In the genomic region with DNA sequence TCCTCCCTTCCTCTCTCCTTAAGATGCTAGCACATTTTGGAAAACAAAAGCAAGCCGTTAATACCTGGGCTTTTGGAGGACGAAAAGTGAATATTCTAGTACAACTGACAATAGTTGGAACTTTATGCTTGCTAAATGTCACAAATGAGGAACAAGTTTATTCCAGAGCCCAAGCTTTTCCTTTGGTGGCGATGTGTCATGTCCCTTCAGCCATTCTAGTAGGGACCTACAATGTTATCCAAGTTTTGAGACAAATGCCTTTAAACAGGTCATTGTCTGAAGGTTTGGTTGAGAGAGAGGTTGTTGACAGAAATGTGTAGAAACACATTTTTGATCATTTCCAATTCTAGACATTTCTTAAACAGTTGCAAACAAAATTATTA, we compare ENCODE assay signal across 8 mouse cellular contexts. TPM values are rescaled to one million over a fixed set of nuclear protein-coding genes. Genes with fewer than 3 reads are reported as not detected.
DNase-seq lines count a peak whose midpoint lies in the region; ATAC-seq and TF ChIP-seq lines count a peak whose summit lies in the region.

No protein-coding gene starts in this region.

- no peak for ATAC-seq in kidney, embryonic 16.5 days (ENCODE audit: low FRiP score, low TSS enrichment)
- no peak for ATAC-seq in embryonic facial prominence, embryonic 15.5 days (ENCODE audit: insufficient number of reproducible peaks, low FRiP score, low TSS enrichment, low read depth)
- no peak for ATAC-seq in intestine, embryonic 14.5 days (replicated peaks; ENCODE audit: low FRiP score, low TSS enrichment, low read depth)
- no peak for ATAC-seq in midbrain, postnatal 0 days (ENCODE audit: low FRiP score)

- peak overlapping the region; percentile 95 for H3K27ac ChIP-seq in kidney, embryonic 16.5 days (ENCODE audit: low read length)
- H3K27ac ChIP-seq in embryonic facial prominence, embryonic 15.5 days (replicated peaks): peak overlapping the region; percentile 92
- H3K27ac ChIP-seq in intestine, embryonic 14.5 days (ENCODE audit: low read depth): peak overlapping the region; percentile 82
- peak overlapping the region; percentile 98 for H3K27ac ChIP-seq in midbrain, postnatal 0 days (ENCODE audit: low read depth, low read length)

- peaks cover 5% of the 10 kb centered on the region; the same call in 1 of the 2 replicates for H3K9me3 ChIP-seq in kidney, embryonic 16.5 days (ENCODE audit: low read length)
- H3K9me3 ChIP-seq in embryonic facial prominence, embryonic 15.5 days (replicated peaks): no peaks in the 10 kb centered on the region
- no peaks in the 10 kb centered on the region; the same call in 1 of the 2 replicates for H3K9me3 ChIP-seq in intestine, embryonic 14.5 days (ENCODE audit: control insufficient read depth, low read length)
- no peaks in the 10 kb centered on the region for H3K9me3 ChIP-seq in midbrain, postnatal 0 days (ENCODE audit: low read length)

- H3K36me3 ChIP-seq in kidney, embryonic 16.5 days (ENCODE audit: insufficient read depth, low read length): peaks cover 28% of the 10 kb centered on the region
- peaks cover 5% of the 10 kb centered on the region; the same call in 1 of the 2 replicates for H3K36me3 ChIP-seq in embryonic facial prominence, embryonic 15.5 days
- H3K36me3 ChIP-seq in intestine, embryonic 14.5 days (ENCODE audit: control insufficient read depth, insufficient read depth, low read length): peaks cover 14% of the 10 kb centered on the region; the same call in 1 of the 2 replicates
- 0 out of 2 replicates have a peak, but pooled peaks cover 2% of the 10 kb centered on the region for H3K36me3 ChIP-seq in midbrain, postnatal 0 days (ENCODE audit: insufficient read depth, low read length)

- peak overlapping the region; percentile 97 for H3K9ac ChIP-seq in kidney, embryonic 16.5 days (replicated peaks; ENCODE audit: low read length)
- H3K9ac ChIP-seq in embryonic facial prominence, embryonic 15.5 days: no peak overlapping the region; the same call in 1 of the 2 replicates
- peak overlapping the region; percentile 13 for H3K9ac ChIP-seq in intestine, embryonic 14.5 days (ENCODE audit: low read length)
- H3K9ac ChIP-seq in midbrain, postnatal 0 days (replicated peaks; ENCODE audit: low read length, poor library complexity, severe bottlenecking): peak overlapping the region; percentile 99

- no peak for TF ChIP-seq CTCF in midbrain, postnatal 0 days (IDR thresholded peaks at IDR 0.05)

- peaks cover 19% of the 10 kb centered on the region for H3K4me1 ChIP-seq in kidney, embryonic 16.5 days (ENCODE audit: insufficient read depth, low read length)
- H3K4me1 ChIP-seq in embryonic facial prominence, embryonic 15.5 days: peaks cover 12% of the 10 kb centered on the region; the same call in 1 of the 2 replicates
- H3K4me1 ChIP-seq in intestine, embryonic 14.5 days (replicated peaks; ENCODE audit: control insufficient read depth, insufficient read depth, low read length): peaks cover 14% of the 10 kb centered on the region
- peaks cover 6% of the 10 kb centered on the region; the same call in 1 of the 2 replicates for H3K4me1 ChIP-seq in midbrain, postnatal 0 days (ENCODE audit: insufficient read depth, low read length)

- no peaks in the 10 kb centered on the region for H3K27me3 ChIP-seq in kidney, embryonic 16.5 days (ENCODE audit: insufficient read depth, low read length)
- no peaks in the 10 kb centered on the region for H3K27me3 ChIP-seq in embryonic facial prominence, embryonic 15.5 days
- H3K27me3 ChIP-seq in intestine, embryonic 14.5 days (replicated peaks; ENCODE audit: control insufficient read depth, insufficient read depth, low read length): no peaks in the 10 kb centered on the region
- H3K27me3 ChIP-seq in midbrain, postnatal 0 days (ENCODE audit: insufficient read depth, low read length): no peaks in the 10 kb centered on the region

- peak overlapping the region; percentile 64 for H3K4me2 ChIP-seq in kidney, embryonic 16.5 days (replicated peaks; ENCODE audit: low read depth, low read length)
- peak overlapping the region; percentile 69 for H3K4me2 ChIP-seq in embryonic facial prominence, embryonic 15.5 days (replicated peaks)
- peak overlapping the region; percentile 74 for H3K4me2 ChIP-seq in intestine, embryonic 14.5 days (ENCODE audit: low read length)
- H3K4me2 ChIP-seq in midbrain, postnatal 0 days (ENCODE audit: low read depth, low read length, poor library complexity, severe bottlenecking): peak overlapping the region; percentile 86

- WGBS in kidney, embryonic 16.5 days: 18% methylated on average over 3 of the region's 3 CpGs
- WGBS in embryonic facial prominence, embryonic 15.5 days: 12% methylated on average over 3 of the region's 3 CpGs
- WGBS in intestine, embryonic 14.5 days: 28% methylated on average over 3 of the region's 3 CpGs
- WGBS in midbrain, postnatal 0 days: 28% methylated on average over 3 of the region's 3 CpGs

- peak overlapping the region; percentile 83 for H3K4me3 ChIP-seq in kidney, embryonic 16.5 days (ENCODE audit: low read length)
- H3K4me3 ChIP-seq in embryonic facial prominence, embryonic 15.5 days (replicated peaks): peak overlapping the region; percentile 76
- H3K4me3 ChIP-seq in intestine, embryonic 14.5 days (ENCODE audit: low read depth, low read length): peak overlapping the region; percentile 90
- peak overlapping the region; percentile 87 for H3K4me3 ChIP-seq in midbrain, postnatal 0 days (ENCODE audit: low read depth, low read length)

- no peak for DNase-seq in kidney, postnatal 4 days
- DNase-seq in intestine, embryonic 14.5 days (ENCODE audit: low spot score): no peak
- DNase-seq in midbrain, postnatal 0 days (ENCODE audit: low spot score): no peak
- DNase-seq in right cerebral cortex, postnatal 14 days: no peak
- DNase-seq in layer of hippocampus, adult 18-20 months (ENCODE audit: low spot score in 2 of 2): no peak
- no peak for DNase-seq in natural killer cell, adult 2 months (ENCODE audit: low spot score in 2 of 2)

RNA-seq across cellular contexts. Expression of a gene that starts 1.2 kb away (rescaled TPM):
- 15.2 and 17.4 TPM in 2 replicates for polyA plus RNA-seq in kidney, embryonic 16.5 days (2015; fragmentation: Nextera tagmentation; extraction: Ambion mirVana)
- 18.4 and 19.9 TPM in 2 replicates for polyA plus RNA-seq in embryonic facial prominence, embryonic 15.5 days (2015; fragmentation: Nextera tagmentation; extraction: Ambion mirVana)
- polyA plus RNA-seq in intestine, embryonic 14.5 days (2014; fragmentation: Nextera tagmentation; extraction: Ambion mirVana): 19.6 and 21.7 TPM in 2 replicates
- 25.8 and 29.1 TPM in 2 replicates for total RNA-seq in midbrain, postnatal 0 days (2014; rRNA removed)
- polyA plus RNA-seq in midbrain, postnatal 0 days (2015; fragmentation: Nextera tagmentation; extraction: Ambion mirVana): 4.8 and 5.2 TPM in 2 replicates
- total RNA-seq in layer of hippocampus, adult 18-20 months (2021): 10 to 100 TPM; 32.7 to 34.5 TPM

RNA-seq across cellular contexts. Expression of a gene that starts 25.5 kb away (rescaled TPM):
- polyA plus RNA-seq in kidney, embryonic 16.5 days (2015; fragmentation: Nextera tagmentation; extraction: Ambion mirVana): 167 and 243 TPM in 2 replicates
- 431 and 448 TPM in 2 replicates for polyA plus RNA-seq in embryonic facial prominence, embryonic 15.5 days (2015; fragmentation: Nextera tagmentation; extraction: Ambion mirVana)
- polyA plus RNA-seq in intestine, embryonic 14.5 days (2014; fragmentation: Nextera tagmentation; extraction: Ambion mirVana): 2.6 and 91.2 TPM in 2 replicates
- total RNA-seq in midbrain, postnatal 0 days (2014; rRNA removed): 14.3 and 18.4 TPM in 2 replicates
- 25.9 and 31.2 TPM in 2 replicates for polyA plus RNA-seq in midbrain, postnatal 0 days (2015; fragmentation: Nextera tagmentation; extraction: Ambion mirVana)
- 1 to 10 TPM; 4.7 to 5.6 TPM for total RNA-seq in layer of hippocampus, adult 18-20 months (2021)

RNA-seq across cellular contexts. Expression of a gene that starts 47.7 kb away (rescaled TPM):
- polyA plus RNA-seq in kidney, embryonic 16.5 days (2015; fragmentation: Nextera tagmentation; extraction: Ambion mirVana): 11.1 and 12.5 TPM in 2 replicates
- polyA plus RNA-seq in embryonic facial prominence, embryonic 15.5 days (2015; fragmentation: Nextera tagmentation; extraction: Ambion mirVana): 12.4 and 12.8 TPM in 2 replicates
- 12.8 and 13.9 TPM in 2 replicates for polyA plus RNA-seq in intestine, embryonic 14.5 days (2014; fragmentation: Nextera tagmentation; extraction: Ambion mirVana)
- total RNA-seq in midbrain, postnatal 0 days (2014; rRNA removed): 7.2 and 7.3 TPM in 2 replicates
- 6.5 and 9.5 TPM in 2 replicates for polyA plus RNA-seq in midbrain, postnatal 0 days (2015; fragmentation: Nextera tagmentation; extraction: Ambion mirVana)
- total RNA-seq in layer of hippocampus, adult 18-20 months (2021): 10 to 100 TPM; 11.1 to 11.3 TPM
